Mouse (Mus musculus): ENCODE measurements around the gene Klhl41. TPM values are rescaled to one million over a fixed set of nuclear protein-coding genes. Genes with fewer than 3 reads are reported as not detected.

Klhl41 gene
- polyA plus RNA-seq, 1 experiment from 2014 or later, result 0.75 TPM

- no peaks in the 10 kb centered on the region for H3K27me3 ChIP-seq (replicated peaks; ENCODE audit: control insufficient read depth, insufficient read depth, low read length)
- H3K9ac ChIP-seq (ENCODE audit: low read depth, low read length), result peak overlapping the region; percentile 92
- DNase-seq (ENCODE audit: low spot score) (peak; percentile 95), ATAC-seq (replicated peaks; ENCODE audit: low FRiP score) (peak; percentile 91)
- H3K27ac ChIP-seq (ENCODE audit: low read depth, low read length), result peak overlapping the region; percentile 82
- WGBS, result under 1% methylated on average over 86 of the region's 91 CpGs
- peak overlapping the region; percentile 72 for H3K4me2 ChIP-seq
- no peaks in the 10 kb centered on the region for H3K9me3 ChIP-seq (ENCODE audit: control insufficient read depth, low read length)
- H3K4me3 ChIP-seq (ENCODE audit: low read depth, low read length), result peak overlapping the region; percentile 95
- H3K4me1 ChIP-seq (replicated peaks; ENCODE audit: control insufficient read depth, insufficient read depth, low read length), result peaks cover 5% of the 10 kb centered on the region; the same call in 1 of the 2 replicates
- H3K36me3 ChIP-seq (ENCODE audit: control insufficient read depth, insufficient read depth, low read length), result no peaks in the 10 kb centered on the region
Observed at GRCm38 (mm10) chr2:69722650-69723518, 53.0 kb downstream of the Klhl41 start.

- DNase-seq (ENCODE audit: low spot score) (no peak), ATAC-seq (replicated peaks; ENCODE audit: low FRiP score) (no peak)
- under 1% methylated on average over 13 of the region's 13 CpGs for WGBS
Observed at GRCm38 (mm10) chr2:69723519-69723825, 53.6 kb downstream of the Klhl41 start.

More at GRCm38 (mm10) chr2:69723519-69723825, 53.6 kb downstream of the Klhl41 start:
- H3K4me3 ChIP-seq (ENCODE audit: low read depth, low read length), result peak overlapping the region; percentile 95
- no peaks in the 10 kb centered on the region for H3K9me3 ChIP-seq (ENCODE audit: control insufficient read depth, low read length)
- H3K27ac ChIP-seq (ENCODE audit: low read depth, low read length), result peak overlapping the region; percentile 82
- H3K4me2 ChIP-seq, result peak overlapping the region; percentile 71
- no peaks in the 10 kb centered on the region for H3K36me3 ChIP-seq (ENCODE audit: control insufficient read depth, insufficient read depth, low read length)
- H3K27me3 ChIP-seq (replicated peaks; ENCODE audit: control insufficient read depth, insufficient read depth, low read length), result no peaks in the 10 kb centered on the region
- peaks cover 5% of the 10 kb centered on the region; the same call in 1 of the 2 replicates for H3K4me1 ChIP-seq (replicated peaks; ENCODE audit: control insufficient read depth, insufficient read depth, low read length)
- H3K9ac ChIP-seq (ENCODE audit: low read depth, low read length), result peak overlapping the region; percentile 92

Other genes with a start within 250 kb of the Klhl41 start
- gene Lrp2, start 84.1 kb upstream of the Klhl41 start, polyA plus RNA-seq (2014; fragmentation: Nextera tagmentation; extraction: Ambion mirVana), result 0.22 and 0.29 TPM in 2 replicates
- gene Bbs5, start 22.9 kb upstream of the Klhl41 start, polyA plus RNA-seq (2014; fragmentation: Nextera tagmentation; extraction: Ambion mirVana), result 8.4 and 10.9 TPM in 2 replicates
- gene Fastkd1, start 43.4 kb downstream of the Klhl41 start, polyA plus RNA-seq (2014; fragmentation: Nextera tagmentation; extraction: Ambion mirVana), result 16.0 and 17.0 TPM in 2 replicates
- gene Ppig, start 52.4 kb downstream of the Klhl41 start, polyA plus RNA-seq (2014; fragmentation: Nextera tagmentation; extraction: Ambion mirVana), result 98.3 and 110 TPM in 2 replicates
- gene Ccdc173, start 119.5 kb downstream of the Klhl41 start, polyA plus RNA-seq (2014; fragmentation: Nextera tagmentation; extraction: Ambion mirVana), result 1.2 and 1.4 TPM in 2 replicates
- 24.9 and 25.2 TPM in 2 replicates for gene Phospho2, start 119.5 kb downstream of the Klhl41 start, polyA plus RNA-seq (2014; fragmentation: Nextera tagmentation; extraction: Ambion mirVana)
- 44.9 and 47.7 TPM in 2 replicates for gene Klhl23, start 151.8 kb downstream of the Klhl41 start, polyA plus RNA-seq (2014; fragmentation: Nextera tagmentation; extraction: Ambion mirVana)
- 317 and 327 TPM in 2 replicates for gene Ssb, start 191.4 kb downstream of the Klhl41 start, polyA plus RNA-seq (2014; fragmentation: Nextera tagmentation; extraction: Ambion mirVana)
- 67.9 and 68.1 TPM in 2 replicates for gene Mettl5, start 215.5 kb downstream of the Klhl41 start, polyA plus RNA-seq (2014; fragmentation: Nextera tagmentation; extraction: Ambion mirVana)
- gene Ubr3, start 227.1 kb downstream of the Klhl41 start, polyA plus RNA-seq (2014; fragmentation: Nextera tagmentation; extraction: Ambion mirVana), result 11.3 and 11.5 TPM in 2 replicates